Mouse (Mus musculus): ENCODE measurements at regions not wholly inside any gene's neighbourhood (a gene's known extent, or its start where the extent isn't known, plus 50 kb on each side); places are given as distances from the start of the nearest gene placed in this dataset.

DNA sequence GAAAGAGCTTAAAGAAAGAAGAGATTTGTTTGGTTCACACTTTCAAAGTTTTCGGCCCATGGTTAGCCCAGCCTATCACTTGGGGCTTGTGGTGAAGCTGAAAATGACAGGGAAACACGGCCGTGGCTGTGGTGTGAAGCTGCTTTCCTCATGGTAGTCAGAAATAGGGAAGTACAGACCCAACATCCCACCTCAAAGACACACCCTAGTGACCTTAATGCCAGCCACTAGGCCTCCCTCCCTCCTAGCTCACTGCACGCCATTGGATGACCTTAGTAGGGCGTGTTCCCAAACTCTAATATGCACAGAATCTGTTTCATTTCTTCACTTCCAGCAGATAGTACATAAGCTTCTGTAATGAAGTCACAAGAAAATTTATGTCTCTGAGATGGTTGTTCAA lies 93.4 kb upstream of the Nxt1 start:
- ATAC-seq (ENCODE audit: low FRiP score) = no peak
- Histone ChIP-seq H3K27me3 (ENCODE audit: insufficient read depth, low read length) (no peaks in the 10 kb centered on the region), H3K4me2 (ENCODE audit: low read depth, low read length, poor library complexity, severe bottlenecking) (no peak overlapping the region), H3K36me3 (ENCODE audit: insufficient read depth, low read length) (no peaks in the 10 kb centered on the region), H3K27ac (ENCODE audit: low read depth, low read length) (no peak overlapping the region), H3K4me3 (ENCODE audit: low read depth, low read length) (no peak overlapping the region), H3K9ac (replicated peaks; ENCODE audit: low read length, poor library complexity, severe bottlenecking) (no peak overlapping the region), H3K4me1 (ENCODE audit: insufficient read depth, low read length) (no peaks in the 10 kb centered on the region; the same call in 1 of the 2 replicates), H3K9me3 (ENCODE audit: low read length) (no peaks in the 10 kb centered on the region)
- 92% methylated on average over 5 of the region's 5 CpGs for WGBS
- no peak for TF ChIP-seq CTCF (IDR thresholded peaks at IDR 0.05)
- DNase-seq (ENCODE audit: low spot score) = no peak

DNA sequence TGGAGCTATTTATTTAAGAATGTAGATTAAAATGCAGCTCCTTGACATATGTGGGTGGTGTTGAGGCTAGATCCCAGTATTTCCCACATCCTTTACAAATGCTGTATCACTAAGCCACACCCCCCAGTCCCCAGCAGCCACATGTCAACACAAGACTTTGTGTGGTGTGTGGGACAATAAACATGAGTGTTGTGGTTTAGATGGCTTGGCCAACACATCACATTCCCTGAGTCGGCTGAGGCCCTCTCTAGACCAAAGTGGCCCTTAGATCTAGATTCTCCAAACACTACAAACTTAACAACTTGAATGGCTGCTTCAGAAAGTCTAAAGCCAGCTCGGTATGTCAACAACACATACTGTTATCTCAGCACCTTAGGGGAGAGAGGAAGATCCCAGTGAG lies 94.2 kb upstream of the Nxt1 start:
- H3K9ac ChIP-seq (replicated peaks; ENCODE audit: low read length, poor library complexity, severe bottlenecking) = no peak overlapping the region
- H3K4me2 ChIP-seq (ENCODE audit: low read depth, low read length, poor library complexity, severe bottlenecking) = no peak overlapping the region
- H3K4me1 ChIP-seq (ENCODE audit: insufficient read depth, low read length) = no peaks in the 10 kb centered on the region; the same call in 1 of the 2 replicates
- 86% methylated on average over 2 of the region's 2 CpGs for WGBS
- no peak overlapping the region for H3K4me3 ChIP-seq (ENCODE audit: low read depth, low read length)
- ATAC-seq (ENCODE audit: low FRiP score) = no peak
- DNase-seq (ENCODE audit: low spot score) = no peak
- H3K36me3 ChIP-seq (ENCODE audit: insufficient read depth, low read length) = no peaks in the 10 kb centered on the region
- no peak overlapping the region for H3K27ac ChIP-seq (ENCODE audit: low read depth, low read length)
- TF ChIP-seq CTCF (IDR thresholded peaks at IDR 0.05) = no peak
- H3K27me3 ChIP-seq (ENCODE audit: insufficient read depth, low read length) = no peaks in the 10 kb centered on the region
- H3K9me3 ChIP-seq (ENCODE audit: low read length) = no peaks in the 10 kb centered on the region

GRCm38 (mm10) chr2:148575433-148575832 lies 97.0 kb upstream of the Nxt1 start:
- DNase-seq (ENCODE audit: low spot score) (no peak), ATAC-seq (ENCODE audit: low FRiP score) (no peak)
- no peaks in the 10 kb centered on the region for H3K9me3 ChIP-seq (ENCODE audit: low read length)
- 74% methylated on average over 3 of the region's 3 CpGs for WGBS
- H3K36me3 ChIP-seq (ENCODE audit: insufficient read depth, low read length) = no peaks in the 10 kb centered on the region
- no peak overlapping the region for H3K4me2 ChIP-seq (ENCODE audit: low read depth, low read length, poor library complexity, severe bottlenecking)
- no peak overlapping the region for H3K9ac ChIP-seq (replicated peaks; ENCODE audit: low read length, poor library complexity, severe bottlenecking)
- TF ChIP-seq CTCF (IDR thresholded peaks at IDR 0.05) = no peak
- H3K27ac ChIP-seq (ENCODE audit: low read depth, low read length) = no peak overlapping the region
- no peaks in the 10 kb centered on the region for H3K27me3 ChIP-seq (ENCODE audit: insufficient read depth, low read length)
- H3K4me3 ChIP-seq (ENCODE audit: low read depth, low read length) = no peak overlapping the region
- no peaks in the 10 kb centered on the region; the same call in 1 of the 2 replicates for H3K4me1 ChIP-seq (ENCODE audit: insufficient read depth, low read length)

GRCm38 (mm10) chr2:148572165-148572564 lies 100.2 kb upstream of the Nxt1 start:
- DNase-seq (ENCODE audit: low spot score) (peak; percentile 69), ATAC-seq (ENCODE audit: low FRiP score) (no peak)
- WGBS = 21% methylated on average over 1 of the region's 1 CpGs
- Histone ChIP-seq H3K9ac (replicated peaks; ENCODE audit: low read length, poor library complexity, severe bottlenecking) (no peak overlapping the region), H3K36me3 (ENCODE audit: insufficient read depth, low read length) (no peaks in the 10 kb centered on the region), H3K4me1 (ENCODE audit: insufficient read depth, low read length) (no peaks in the 10 kb centered on the region; the same call in 1 of the 2 replicates), H3K27ac (ENCODE audit: low read depth, low read length) (no peak overlapping the region), H3K9me3 (ENCODE audit: low read length) (no peaks in the 10 kb centered on the region), H3K4me2 (ENCODE audit: low read depth, low read length, poor library complexity, severe bottlenecking) (no peak overlapping the region), H3K27me3 (ENCODE audit: insufficient read depth, low read length) (no peaks in the 10 kb centered on the region), H3K4me3 (ENCODE audit: low read depth, low read length) (no peak overlapping the region)
- peak; percentile 80 for TF ChIP-seq CTCF (IDR thresholded peaks at IDR 0.05)

- Histone ChIP-seq H3K27ac (ENCODE audit: low read depth, low read length) (no peak overlapping the region), H3K27me3 (ENCODE audit: insufficient read depth, low read length) (no peaks in the 10 kb centered on the region), H3K4me2 (ENCODE audit: low read depth, low read length, poor library complexity, severe bottlenecking) (no peak overlapping the region), H3K9me3 (ENCODE audit: low read length) (no peaks in the 10 kb centered on the region), H3K9ac (replicated peaks; ENCODE audit: low read length, poor library complexity, severe bottlenecking) (no peak overlapping the region), H3K4me1 (ENCODE audit: insufficient read depth, low read length) (no peaks in the 10 kb centered on the region; the same call in 1 of the 2 replicates), H3K36me3 (ENCODE audit: insufficient read depth, low read length) (no peaks in the 10 kb centered on the region), H3K4me3 (ENCODE audit: low read depth, low read length) (no peak overlapping the region)
- DNase-seq (ENCODE audit: low spot score) = no peak
- 97% methylated on average over 1 of the region's 1 CpGs for WGBS
- no peak for TF ChIP-seq CTCF (IDR thresholded peaks at IDR 0.05)
- ATAC-seq (ENCODE audit: low FRiP score) = no peak
Measured at GRCm38 (mm10) chr2:148571616-148572015, 100.8 kb upstream of the Nxt1 start.

- TF ChIP-seq CTCF (IDR thresholded peaks at IDR 0.05) = no peak
- H3K9me3 ChIP-seq (ENCODE audit: low read length) = no peaks in the 10 kb centered on the region
- H3K4me3 ChIP-seq (ENCODE audit: low read depth, low read length) = no peak overlapping the region
- H3K4me1 ChIP-seq (ENCODE audit: insufficient read depth, low read length) = no peaks in the 10 kb centered on the region; the same call in 1 of the 2 replicates
- H3K27me3 ChIP-seq (ENCODE audit: insufficient read depth, low read length) = no peaks in the 10 kb centered on the region
- no peaks in the 10 kb centered on the region for H3K36me3 ChIP-seq (ENCODE audit: insufficient read depth, low read length)
- no peak for DNase-seq (ENCODE audit: low spot score)
- WGBS = 81% methylated on average over 5 of the region's 5 CpGs
- H3K27ac ChIP-seq (ENCODE audit: low read depth, low read length) = no peak overlapping the region
- H3K4me2 ChIP-seq (ENCODE audit: low read depth, low read length, poor library complexity, severe bottlenecking) = no peak overlapping the region
- no peak overlapping the region for H3K9ac ChIP-seq (replicated peaks; ENCODE audit: low read length, poor library complexity, severe bottlenecking)
- no peak for ATAC-seq (ENCODE audit: low FRiP score)
Measured at GRCm38 (mm10) chr2:148571018-148571417, 101.4 kb upstream of the Nxt1 start.
